Mouse (Mus musculus) megakaryocyte, embryonic 14.5 days (primary cell): ENCODE data around the gene Rpp30. TPM values are rescaled to one million over a fixed set of nuclear protein-coding genes. Genes with fewer than 3 reads are reported as not detected.

Experiments
- H3K27me3 ChIP-seq: replicated peaks from 2 replicates; pipeline ENCODE3; 2012; ENCODE audit warnings: inconsistent platforms
- H3K36me3 ChIP-seq: replicated peaks from 2 replicates; pipeline ENCODE3; 2012; ENCODE audit warnings: low read length, inconsistent platforms, mixed read lengths
- H3K4me1 ChIP-seq: 2 replicates; pipeline ENCODE4 v1.6.1; 2012; ENCODE audit warnings: inconsistent platforms
- H3K4me3 ChIP-seq: replicated peaks from 2 replicates; pipeline ENCODE3; 2012; ENCODE audit warnings: moderate library complexity, mild to moderate bottlenecking, inconsistent platforms
- H3K9me3 ChIP-seq: 2 replicates; pipeline ENCODE4 v1.6.1; 2012; ENCODE audit warnings: inconsistent platforms
- FLI1 ChIP-seq: IDR thresholded peaks from 2 replicates; pipeline ENCODE4 v1.6.1; 2012; ENCODE audit warnings: low read length, inconsistent platforms, mixed read lengths
- GATA1 ChIP-seq: IDR thresholded peaks from 3 replicates; pipeline ENCODE4 v1.6.1; 2012; ENCODE audit warnings: mixed read lengths, low read length, inconsistent platforms, borderline replicate concordance
- polyA plus RNA-seq: library from polyadenylated mRNA; stranded (reverse); fragments of >175 nt; gene quantifications from 2 replicates; pipeline ENCODE4 v1.2.3, GENCODE M21; 2012; ENCODE audit warnings: low replicate concordance; ENCODE audit not compliant: insufficient read depth

Rpp30 gene
- polyA plus RNA-seq, 1 experiment: 5.5 TPM

DNA sequence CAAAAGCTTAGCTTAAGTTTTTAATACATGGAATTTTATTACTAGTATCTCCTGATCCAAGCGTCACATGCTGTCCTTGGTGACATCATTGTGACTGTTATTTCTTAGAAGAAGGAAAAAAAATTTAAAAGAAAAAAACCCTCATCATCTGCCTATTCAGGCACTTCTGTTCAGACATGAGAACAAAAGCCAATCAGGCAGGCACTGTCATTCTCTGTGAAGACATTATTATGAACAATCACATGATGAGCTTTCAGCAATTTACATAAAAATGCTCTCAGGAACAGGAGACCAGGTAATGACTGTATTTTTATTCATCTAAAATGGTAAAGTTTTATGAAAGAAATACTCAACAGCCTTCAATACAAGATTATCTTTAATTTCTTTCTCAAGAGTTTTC, 14.7 kb downstream of the Rpp30 start:
- Histone ChIP-seq H3K4me3 (no peak overlapping the region), H3K36me3 (peaks cover 95% of the 10 kb centered on the region), H3K9me3 (no peaks in the 10 kb centered on the region), H3K27me3 (no peaks in the 10 kb centered on the region), H3K4me1 (peaks cover 12% of the 10 kb centered on the region)
- TF ChIP-seq GATA1 (no peak), FLI1 (no peak)

DNA sequence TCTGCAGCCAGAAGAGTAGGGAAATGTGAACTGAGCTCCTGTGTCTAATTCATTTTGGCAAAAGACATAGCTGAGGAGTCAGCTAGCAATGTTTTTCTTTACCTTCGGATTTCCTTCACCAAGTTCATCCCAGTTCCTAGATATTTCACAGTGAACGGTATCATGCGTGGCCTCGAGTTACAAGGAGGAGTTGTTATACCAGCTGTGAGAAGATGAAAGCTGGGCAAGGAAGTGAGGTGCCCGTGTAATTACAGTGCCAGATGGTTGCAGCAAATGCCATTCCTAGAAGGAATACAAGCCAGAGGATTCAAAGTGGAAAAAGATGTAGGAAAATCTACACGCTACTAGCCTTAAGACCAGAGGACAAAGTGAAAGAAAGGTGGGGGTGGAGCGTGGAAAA, 15.4 kb downstream of the Rpp30 start:
- H3K27me3 ChIP-seq: no peaks in the 10 kb centered on the region
- H3K4me1 ChIP-seq: peaks cover 18% of the 10 kb centered on the region
- TF ChIP-seq FLI1 (no peak), GATA1 (no peak)
- H3K4me3 ChIP-seq: no peak overlapping the region
- peaks cover 95% of the 10 kb centered on the region for H3K36me3 ChIP-seq
- H3K9me3 ChIP-seq: no peaks in the 10 kb centered on the region

DNA sequence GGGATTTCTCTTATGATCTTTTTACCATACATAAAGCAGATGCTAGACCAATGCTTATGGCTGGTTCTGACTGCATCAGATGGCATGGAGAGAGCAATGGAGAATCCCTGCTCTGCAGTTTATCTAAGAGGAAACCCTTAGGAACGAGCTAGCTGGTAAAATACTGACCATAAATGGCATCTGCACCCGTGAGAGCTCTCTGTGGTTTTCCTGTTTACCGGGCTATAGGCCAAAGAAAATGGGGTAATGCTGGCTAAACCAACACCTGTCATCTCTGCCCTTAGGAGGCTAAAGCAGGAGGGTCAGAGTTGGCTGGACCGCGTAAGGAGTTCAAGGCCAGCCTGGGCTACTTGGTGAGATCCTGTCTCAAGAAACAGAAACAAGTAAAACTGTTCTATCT, 20.4 kb downstream of the Rpp30 start:
- no peak overlapping the region for H3K4me3 ChIP-seq
- TF ChIP-seq GATA1: no peak
- TF ChIP-seq FLI1: no peak
- peaks cover 14% of the 10 kb centered on the region for H3K4me1 ChIP-seq
- H3K9me3 ChIP-seq: no peaks in the 10 kb centered on the region
- no peaks in the 10 kb centered on the region for H3K27me3 ChIP-seq
- peaks cover 64% of the 10 kb centered on the region for H3K36me3 ChIP-seq

DNA sequence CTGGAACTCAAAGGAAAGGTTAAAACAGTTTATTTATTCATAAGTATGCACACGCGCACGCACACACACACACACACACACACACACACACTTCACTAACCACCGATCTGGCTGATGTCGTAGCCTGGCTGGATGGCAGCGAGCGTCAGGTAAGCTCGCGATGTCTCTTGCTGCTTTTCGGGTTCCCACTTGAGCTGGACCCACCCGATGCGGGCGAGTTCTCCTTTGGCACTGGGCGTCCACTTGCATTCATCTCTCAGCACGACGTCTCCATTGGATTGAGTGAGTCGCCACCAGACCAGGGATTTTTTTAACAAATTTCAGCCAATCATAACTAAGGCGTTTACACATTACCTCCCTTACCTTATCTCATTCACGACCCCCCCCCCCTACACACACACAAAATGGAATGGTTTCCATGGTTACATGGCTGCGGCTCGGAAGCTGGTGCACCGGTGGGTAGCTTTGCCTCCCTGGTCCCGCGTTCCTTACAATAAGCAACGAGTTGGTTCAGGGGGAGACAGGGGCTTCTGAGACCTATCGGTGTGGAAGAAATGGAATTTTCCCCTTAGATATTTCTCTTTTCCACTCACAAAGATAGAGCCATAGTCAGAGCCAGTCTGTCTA, 25.9 kb downstream of the Rpp30 start:
- H3K4me1 ChIP-seq: no peaks in the 10 kb centered on the region; the same call in 1 of the 2 replicates
- H3K9me3 ChIP-seq: no peaks in the 10 kb centered on the region
- TF ChIP-seq FLI1 (no peak), GATA1 (no peak)
- H3K27me3 ChIP-seq: no peaks in the 10 kb centered on the region
- no peak overlapping the region for H3K4me3 ChIP-seq
- peaks cover 13% of the 10 kb centered on the region for H3K36me3 ChIP-seq

DNA sequence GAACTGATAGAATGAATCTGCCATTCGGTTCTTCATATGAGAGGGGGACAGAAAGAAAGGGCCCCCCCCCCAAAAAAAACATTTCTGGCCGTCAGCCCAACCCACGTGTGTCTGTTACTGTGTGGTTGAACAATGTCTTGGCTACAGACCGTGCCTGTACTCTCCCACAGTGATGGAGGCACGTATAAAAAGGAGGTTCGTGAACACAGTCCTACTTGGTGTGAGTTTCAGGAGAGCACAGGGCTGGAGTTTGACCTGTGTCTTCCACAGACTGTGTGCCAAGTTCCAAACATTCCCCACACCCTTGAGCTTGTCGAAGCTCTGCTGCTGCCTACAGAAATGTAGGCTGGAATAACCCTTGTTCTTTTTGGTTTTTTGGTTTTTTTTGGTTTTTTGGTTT, 26.9 kb downstream of the Rpp30 start:
- peaks cover 6% of the 10 kb centered on the region for H3K27me3 ChIP-seq
- no peaks in the 10 kb centered on the region; the same call in 1 of the 2 replicates for H3K4me1 ChIP-seq
- peaks cover 6% of the 10 kb centered on the region for H3K36me3 ChIP-seq
- no peaks in the 10 kb centered on the region for H3K9me3 ChIP-seq
- TF ChIP-seq GATA1 (no peak), FLI1 (no peak)
- H3K4me3 ChIP-seq: no peak overlapping the region

DNA sequence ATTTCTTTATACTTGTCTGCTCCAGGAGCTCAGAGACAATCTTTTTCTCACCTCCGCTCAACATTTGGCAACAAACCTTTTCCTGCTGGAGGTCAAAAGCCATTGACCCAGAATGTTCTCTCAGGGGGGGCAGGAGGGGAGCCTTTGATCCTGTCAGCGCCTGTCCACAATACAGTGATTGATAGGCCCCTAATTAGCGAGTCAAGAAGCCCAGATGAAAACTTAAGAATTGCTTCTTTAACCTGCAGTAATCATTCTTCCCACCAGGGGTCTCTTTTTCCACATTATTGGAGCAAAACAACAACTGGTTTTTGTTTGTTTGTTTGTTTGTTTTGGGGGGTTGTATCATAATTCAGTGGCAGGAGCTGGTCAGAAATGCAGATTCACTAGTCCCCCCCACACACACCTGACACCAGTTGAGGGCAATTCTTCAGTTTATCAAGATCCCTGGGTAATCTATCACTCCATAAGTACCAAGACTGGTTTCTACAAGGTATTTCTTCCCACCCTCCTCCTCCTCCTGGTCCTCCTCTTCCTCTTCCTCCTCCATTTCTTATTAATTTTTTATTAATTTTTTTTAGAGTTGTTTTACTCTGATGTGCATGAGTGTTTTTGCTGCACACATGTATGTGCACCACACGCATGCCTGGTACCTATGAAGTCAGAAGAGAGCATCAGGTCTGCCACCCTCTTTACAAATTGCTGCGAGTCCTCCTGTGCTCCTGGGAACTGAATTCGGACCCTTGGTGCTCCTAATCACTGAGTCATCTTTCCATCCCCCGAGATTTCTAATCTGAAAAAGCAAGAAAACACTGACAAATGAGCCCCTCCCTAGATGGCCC, 27.8 kb downstream of the Rpp30 start:
- H3K27me3 ChIP-seq: peaks cover 8% of the 10 kb centered on the region
- no peaks in the 10 kb centered on the region for H3K9me3 ChIP-seq
- no peak overlapping the region for H3K4me3 ChIP-seq
- no peaks in the 10 kb centered on the region; the same call in 1 of the 2 replicates for H3K4me1 ChIP-seq
- no peaks in the 10 kb centered on the region for H3K36me3 ChIP-seq
- no peak for TF ChIP-seq FLI1

DNA sequence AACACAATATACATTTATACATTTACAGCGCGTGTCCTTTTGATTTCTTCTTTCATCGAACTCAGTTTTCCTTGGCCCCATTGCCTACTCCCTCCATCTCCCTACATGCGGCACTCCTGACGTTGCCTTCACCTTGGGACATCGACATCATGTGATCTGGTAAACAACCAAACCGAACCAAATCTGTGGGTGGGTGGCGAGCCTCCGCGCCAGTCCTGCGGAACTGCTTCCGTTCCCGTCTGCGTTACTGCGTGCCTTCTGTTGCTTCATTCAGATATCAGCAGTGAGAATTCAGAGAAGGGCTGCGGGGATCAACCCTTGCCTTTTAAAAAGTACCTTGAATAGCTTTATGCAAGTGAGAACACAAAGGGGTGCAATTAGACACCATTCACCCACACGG, 28.5 kb downstream of the Rpp30 start:
- TF ChIP-seq GATA1 (no peak), FLI1 (no peak)
- H3K4me1 ChIP-seq: no peaks in the 10 kb centered on the region; the same call in 1 of the 2 replicates
- H3K36me3 ChIP-seq: no peaks in the 10 kb centered on the region
- peak overlapping the region; percentile 28 for H3K4me3 ChIP-seq
- peaks cover 9% of the 10 kb centered on the region for H3K27me3 ChIP-seq
- no peaks in the 10 kb centered on the region for H3K9me3 ChIP-seq

DNA sequence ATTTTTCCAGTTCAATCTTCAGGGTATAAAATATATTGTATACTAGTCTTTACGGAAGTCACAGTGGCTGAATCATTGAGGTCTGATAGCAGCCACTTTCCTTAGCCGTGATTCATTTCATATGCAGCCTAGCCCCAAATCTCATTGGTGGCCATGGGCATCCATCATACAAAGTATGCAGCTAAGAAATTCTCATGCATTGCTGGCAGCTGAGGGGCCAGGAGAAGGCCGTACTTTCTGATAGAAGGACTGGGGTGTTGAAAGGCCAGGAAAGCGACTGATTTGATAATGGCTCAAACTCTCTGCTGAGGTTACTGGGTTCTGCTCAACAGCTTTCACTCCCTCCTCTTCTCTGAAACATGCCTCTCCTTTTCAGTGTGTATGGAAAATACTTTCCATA, 32.7 kb downstream of the Rpp30 start:
- TF ChIP-seq GATA1: no peak
- H3K36me3 ChIP-seq: no peaks in the 10 kb centered on the region
- peaks cover 19% of the 10 kb centered on the region for H3K27me3 ChIP-seq
- peaks cover 10% of the 10 kb centered on the region; the same call in 1 of the 2 replicates for H3K4me1 ChIP-seq
- no peak overlapping the region for H3K4me3 ChIP-seq
- peaks cover under 1% of the 10 kb centered on the region; the same call in 1 of the 2 replicates for H3K9me3 ChIP-seq

DNA sequence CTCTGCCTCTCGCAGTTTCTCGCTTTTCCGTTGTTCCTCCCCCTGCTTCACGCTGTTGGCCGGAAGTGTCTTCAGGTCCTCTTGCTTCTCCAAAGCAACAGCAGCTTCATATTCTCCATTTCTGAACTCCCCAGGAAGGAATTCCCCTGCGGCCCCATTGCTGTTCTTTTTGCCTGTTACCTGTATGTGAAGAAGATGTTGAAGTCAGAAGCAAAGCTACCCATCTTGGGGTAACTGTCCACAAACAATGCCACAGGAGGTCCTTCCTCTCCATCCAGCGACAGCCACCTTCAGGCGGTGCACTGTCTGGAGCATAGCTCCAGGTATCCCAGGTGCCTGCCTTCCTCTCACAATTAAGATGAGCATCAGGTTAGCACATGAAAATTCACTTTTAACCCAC, 35.7 kb downstream of the Rpp30 start:
- H3K4me1 ChIP-seq: peaks cover 10% of the 10 kb centered on the region; the same call in 1 of the 2 replicates
- H3K36me3 ChIP-seq: peaks cover 3% of the 10 kb centered on the region
- H3K9me3 ChIP-seq: peaks cover 28% of the 10 kb centered on the region
- H3K4me3 ChIP-seq: no peak overlapping the region
- peaks cover 19% of the 10 kb centered on the region for H3K27me3 ChIP-seq
- no peak for TF ChIP-seq FLI1
- no peak for TF ChIP-seq GATA1
